Mouse (Mus musculus) macrophage (primary cell): ENCODE measurements around the gene Prkaa2. TPM values are rescaled to one million over a fixed set of nuclear protein-coding genes. Genes with fewer than 3 reads are reported as not detected.

Experiments used
- H3K27ac ChIP-seq: fragments of 350-480 bp; formaldehyde crosslinking; 2 replicates; pipeline ENCODE4 v1.9.0; 2021
- H3K36me3 ChIP-seq: fragments of 350-480 bp; formaldehyde crosslinking; 2 replicates; pipeline ENCODE4 v1.9.0; 2021; ENCODE audit errors: inconsistent target
- H3K4me3 ChIP-seq: fragments of 350-480 bp; formaldehyde crosslinking; 2 replicates; pipeline ENCODE4 v1.9.0; 2021; ENCODE audit errors: inconsistent target
- H3K79me2 ChIP-seq: fragments of 350-480 bp; formaldehyde crosslinking; 2 replicates; pipeline ENCODE4 v1.9.0; 2021; ENCODE audit errors: inconsistent target
- WGBS: methylation state at CpG from one replicate; pipeline ENCODE4 v1.1.7; 2026; ENCODE audit warnings: inconsistent platforms; ENCODE audit not compliant: missing documents; 5-methylcytosine and 5-hydroxymethylcytosine counted together
- polyA plus RNA-seq: library from polyadenylated mRNA; stranded (reverse); fragments of 250-400 nt; gene quantifications from 3 replicates; pipeline ENCODE4 v1.2.4, GENCODE M21; 2018; ENCODE audit warnings: inconsistent platforms

Gene Prkaa2
- polyA plus RNA-seq, 1 experiment from 2014 or later: 0.13 TPM

DNA sequence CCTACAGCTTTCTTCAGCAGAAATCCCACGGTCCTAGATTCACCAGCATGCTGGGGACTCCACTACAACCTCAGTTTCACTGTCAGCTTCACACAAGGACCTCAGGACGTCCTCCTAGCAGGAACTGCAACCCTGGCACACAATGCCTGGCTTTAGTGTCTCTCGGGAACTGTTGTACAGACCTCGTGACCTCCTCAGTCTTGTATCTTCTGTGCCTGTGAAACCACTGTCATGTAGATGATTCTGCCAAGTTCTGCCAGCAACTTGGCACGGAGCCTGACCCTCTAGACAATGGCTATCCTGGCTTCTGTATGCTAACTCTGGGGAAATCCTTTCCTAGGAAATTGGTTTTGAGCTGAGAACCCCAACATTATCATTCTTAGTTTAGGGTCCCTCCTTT, 14.4 kb downstream of the Prkaa2 start:
- H3K4me3 ChIP-seq: no peak overlapping the region
- no peak overlapping the region for H3K27ac ChIP-seq
- no peaks in the 10 kb centered on the region for H3K79me2 ChIP-seq
- H3K36me3 ChIP-seq: no peaks in the 10 kb centered on the region
- WGBS: 63% methylated on average over 5 of the region's 5 CpGs

DNA sequence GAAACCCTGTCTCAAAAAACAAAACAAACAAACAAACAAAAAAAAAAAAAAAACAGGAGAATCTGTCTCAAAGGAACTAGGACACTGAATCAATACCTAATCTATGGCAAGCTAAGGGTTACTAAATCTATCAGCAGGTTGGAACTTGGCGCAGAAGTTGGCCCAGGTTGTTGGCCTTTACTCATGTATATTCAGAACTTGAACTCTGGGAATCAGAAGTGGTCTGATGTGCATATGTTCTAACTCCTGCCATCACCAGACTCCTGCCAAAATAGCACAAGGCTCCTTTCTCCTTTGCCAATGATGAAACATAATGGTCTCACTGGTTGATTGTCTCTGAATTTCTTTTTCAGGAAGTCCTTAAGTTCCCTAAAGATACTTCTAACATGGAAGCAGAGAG, 15.7 kb downstream of the Prkaa2 start:
- H3K27ac ChIP-seq: no peak overlapping the region
- WGBS: 81% methylated on average over 1 of the region's 1 CpGs
- no peak overlapping the region for H3K4me3 ChIP-seq
- no peaks in the 10 kb centered on the region for H3K79me2 ChIP-seq
- no peaks in the 10 kb centered on the region for H3K36me3 ChIP-seq

DNA sequence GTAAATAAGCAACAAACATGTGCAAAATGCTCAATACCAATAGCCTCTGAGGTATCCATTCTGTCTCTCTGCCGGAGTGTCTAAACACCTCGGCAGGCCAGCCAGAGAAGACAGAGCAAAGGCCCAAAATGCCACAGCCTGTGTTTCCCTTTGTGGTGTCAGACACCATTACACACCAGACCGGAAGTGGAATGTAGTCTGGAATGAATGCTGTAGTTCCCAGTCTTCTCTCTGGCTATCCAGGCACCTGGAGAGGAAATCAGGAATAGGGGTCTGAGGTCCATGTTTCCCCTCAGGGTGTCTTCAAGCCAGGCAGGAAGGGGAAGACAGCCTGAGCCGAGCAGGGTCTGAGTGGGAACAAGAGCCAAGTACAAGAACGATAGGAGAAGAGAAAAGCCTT, 19.3 kb downstream of the Prkaa2 start:
- H3K4me3 ChIP-seq: no peak overlapping the region
- H3K79me2 ChIP-seq: no peaks in the 10 kb centered on the region
- 91% methylated on average over 5 of the region's 5 CpGs for WGBS
- no peaks in the 10 kb centered on the region for H3K36me3 ChIP-seq
- no peak overlapping the region for H3K27ac ChIP-seq

- no peak overlapping the region for H3K4me3 ChIP-seq
- H3K27ac ChIP-seq: no peak overlapping the region
- no peaks in the 10 kb centered on the region for H3K36me3 ChIP-seq
- WGBS: 93% methylated on average over 7 of the region's 7 CpGs
- H3K79me2 ChIP-seq: no peaks in the 10 kb centered on the region
Measured at GRCm38 (mm10) chr4:105089386-105089785, 20.3 kb downstream of the Prkaa2 start.

DNA sequence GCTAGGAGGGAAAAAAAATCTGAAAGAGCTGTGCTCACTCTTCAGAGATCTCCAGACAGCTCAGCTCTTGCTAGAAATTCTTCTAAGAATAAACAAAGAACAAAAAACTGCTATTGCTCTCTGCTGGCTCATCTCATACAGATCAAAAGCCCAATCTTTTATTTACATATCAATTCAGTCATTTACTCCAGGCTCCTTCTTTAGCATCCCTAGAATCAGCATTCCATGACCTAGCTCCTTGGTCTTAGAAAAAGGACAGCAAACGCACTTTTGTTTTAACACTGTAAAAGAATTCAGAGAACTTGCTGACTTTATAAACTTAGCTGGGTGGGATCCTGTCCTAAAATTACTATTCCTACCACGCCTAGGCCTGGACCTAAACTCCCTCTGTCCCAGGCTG, 21.0 kb downstream of the Prkaa2 start:
- no peaks in the 10 kb centered on the region for H3K79me2 ChIP-seq
- H3K36me3 ChIP-seq: no peaks in the 10 kb centered on the region
- no peak overlapping the region for H3K27ac ChIP-seq
- no peak overlapping the region for H3K4me3 ChIP-seq
- 92% methylated on average over 2 of the region's 2 CpGs for WGBS

- WGBS: 90% methylated on average over 6 of the region's 6 CpGs
- H3K36me3 ChIP-seq: no peaks in the 10 kb centered on the region
- no peak overlapping the region for H3K27ac ChIP-seq
- no peak overlapping the region for H3K4me3 ChIP-seq
- no peaks in the 10 kb centered on the region for H3K79me2 ChIP-seq
Measured at GRCm38 (mm10) chr4:105076152-105076551, 33.5 kb downstream of the Prkaa2 start.

DNA sequence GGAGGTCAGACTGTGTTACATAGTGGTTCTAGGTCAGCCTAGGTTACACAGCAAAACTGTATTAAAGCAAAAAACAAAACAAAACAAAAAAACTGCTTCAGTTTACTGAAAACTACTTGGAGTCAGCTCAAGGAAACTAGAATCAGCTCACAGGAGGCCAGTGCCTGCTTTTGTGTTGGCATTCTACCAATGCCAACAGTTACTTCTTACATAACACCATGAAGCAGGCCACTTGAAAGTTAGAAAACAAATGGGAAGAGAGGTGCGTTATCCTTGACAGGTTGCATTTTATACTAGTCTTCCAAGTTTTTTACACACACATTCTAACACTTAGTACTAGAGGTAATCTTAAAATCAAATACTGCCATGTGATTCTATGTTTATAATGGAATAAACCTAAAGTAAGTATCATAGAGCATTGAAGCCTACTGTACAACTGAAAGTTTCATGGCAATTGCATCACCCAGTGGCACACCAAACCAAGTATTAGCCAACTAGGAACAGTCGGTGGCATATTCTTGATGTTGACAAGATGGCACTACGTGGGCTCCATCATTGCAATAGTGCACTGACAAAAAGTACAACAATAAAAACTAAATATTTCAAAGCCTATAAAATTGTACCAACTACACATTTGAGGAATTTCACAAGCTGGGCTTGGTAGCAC, 37.8 kb downstream of the Prkaa2 start:
- H3K36me3 ChIP-seq: no peaks in the 10 kb centered on the region
- H3K4me3 ChIP-seq: no peak overlapping the region
- WGBS: 40% methylated on average over 3 of the region's 3 CpGs

GRCm38 (mm10) chr4:105070982-105071381, 38.7 kb downstream of the Prkaa2 start:
- WGBS: 10% methylated on average over 3 of the region's 3 CpGs

More for the DNA sequence above, 37.8 kb downstream of the Prkaa2 start:
- Histone ChIP-seq H3K79me2 (no peaks in the 10 kb centered on the region), H3K27ac (no peak overlapping the region)

GRCm38 (mm10) chr4:105051291-105051690, 58.4 kb downstream of the Prkaa2 start:
- no peak overlapping the region for H3K27ac ChIP-seq
- no peaks in the 10 kb centered on the region for H3K79me2 ChIP-seq
- no peaks in the 10 kb centered on the region for H3K36me3 ChIP-seq
- 97% methylated on average over 5 of the region's 5 CpGs for WGBS
- H3K4me3 ChIP-seq: no peak overlapping the region

More at GRCm38 (mm10) chr4:105070982-105071381, 38.7 kb downstream of the Prkaa2 start:
- no peak overlapping the region for H3K4me3 ChIP-seq
- no peak overlapping the region for H3K27ac ChIP-seq
- no peaks in the 10 kb centered on the region for H3K79me2 ChIP-seq
- H3K36me3 ChIP-seq: no peaks in the 10 kb centered on the region

DNA sequence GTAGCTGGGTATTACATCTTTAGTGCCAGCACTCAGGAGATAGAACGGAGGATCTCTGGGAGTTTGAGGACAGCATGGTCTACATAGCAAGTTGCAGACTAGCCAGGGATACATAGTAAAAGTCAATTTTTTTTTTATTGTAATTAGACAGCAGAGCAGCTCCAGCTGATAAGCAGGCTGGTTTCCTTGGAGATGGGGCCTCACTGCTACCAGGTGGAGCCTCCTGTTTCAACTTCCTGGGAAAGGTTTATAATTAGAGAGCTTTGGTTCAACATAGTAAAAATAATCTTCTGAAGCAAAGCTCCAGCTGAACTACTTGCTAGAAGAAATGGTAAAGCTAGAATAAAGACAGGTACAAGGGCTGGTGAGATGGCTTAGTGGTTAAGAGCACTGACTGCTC, 59.6 kb downstream of the Prkaa2 start:
- Histone ChIP-seq H3K79me2 (no peaks in the 10 kb centered on the region), H3K27ac (no peak overlapping the region), H3K36me3 (no peaks in the 10 kb centered on the region), H3K4me3 (no peak overlapping the region)
- 94% methylated on average over 1 of the region's 1 CpGs for WGBS

- Histone ChIP-seq H3K36me3 (no peaks in the 10 kb centered on the region), H3K27ac (no peak overlapping the region), H3K4me3 (no peak overlapping the region), H3K79me2 (no peaks in the 10 kb centered on the region)
Measured at GRCm38 (mm10) chr4:105034259-105034658, 75.4 kb downstream of the Prkaa2 start.

- 79% methylated on average over 7 of the region's 7 CpGs for WGBS
- H3K27ac ChIP-seq: no peak overlapping the region
Measured at GRCm38 (mm10) chr4:105033153-105033552, 76.5 kb downstream of the Prkaa2 start.

DNA sequence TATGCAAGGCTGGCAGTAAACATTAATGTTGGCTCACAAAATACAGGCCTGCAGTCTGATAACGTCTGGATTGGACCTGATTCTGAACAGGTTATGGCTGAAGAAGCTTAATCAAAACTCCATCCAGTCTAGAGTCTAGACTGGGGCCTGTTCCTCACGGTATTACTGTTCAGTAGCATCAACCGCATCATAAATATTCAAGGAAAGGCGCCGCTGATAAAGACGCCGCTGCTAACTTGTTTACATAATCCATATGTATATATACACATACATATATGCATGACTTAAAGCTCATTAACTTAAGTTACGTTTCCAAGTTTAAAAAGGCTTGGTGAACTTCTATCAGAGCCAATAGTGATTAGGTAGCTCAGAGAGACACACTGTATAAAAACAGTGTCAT, 78.6 kb downstream of the Prkaa2 start:
- Histone ChIP-seq H3K4me3 (no peak overlapping the region), H3K79me2 (no peaks in the 10 kb centered on the region), H3K27ac (no peak overlapping the region), H3K36me3 (no peaks in the 10 kb centered on the region)
- WGBS: 96% methylated on average over 8 of the region's 8 CpGs

More at GRCm38 (mm10) chr4:105033153-105033552, 76.5 kb downstream of the Prkaa2 start:
- Histone ChIP-seq H3K4me3 (no peak overlapping the region), H3K36me3 (no peaks in the 10 kb centered on the region), H3K79me2 (no peaks in the 10 kb centered on the region)

DNA sequence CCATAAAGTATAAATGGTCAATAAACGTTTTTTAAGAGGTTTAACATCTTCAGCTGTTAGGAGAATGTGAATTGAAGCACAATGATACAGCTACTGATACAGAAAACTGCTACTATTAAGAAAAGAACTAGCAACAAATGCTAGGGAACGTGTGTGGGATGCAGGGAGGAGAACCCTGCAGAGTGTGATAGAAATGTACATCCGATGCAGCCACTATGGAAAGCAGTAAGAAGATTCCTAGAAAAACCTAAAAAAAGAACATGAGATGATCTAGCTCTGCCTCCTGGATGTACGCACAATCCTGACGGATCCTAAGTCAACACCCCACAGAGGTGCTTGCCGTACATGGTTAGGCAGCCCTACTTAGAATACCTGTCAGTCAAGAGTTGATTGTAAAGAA, 82.4 kb downstream of the Prkaa2 start:
- no peaks in the 10 kb centered on the region for H3K36me3 ChIP-seq
- H3K27ac ChIP-seq: no peak overlapping the region
- no peak overlapping the region for H3K4me3 ChIP-seq
- WGBS: 95% methylated on average over 6 of the region's 6 CpGs
- no peaks in the 10 kb centered on the region for H3K79me2 ChIP-seq

GRCm38 (mm10) chr4:105016006-105016613, 93.6 kb downstream of the Prkaa2 start:
- Histone ChIP-seq H3K36me3 (no peaks in the 10 kb centered on the region), H3K4me3 (no peak overlapping the region), H3K27ac (no peak overlapping the region), H3K79me2 (no peaks in the 10 kb centered on the region)
- 87% methylated on average over 4 of the region's 4 CpGs for WGBS

- Histone ChIP-seq H3K79me2 (no peaks in the 10 kb centered on the region), H3K36me3 (no peaks in the 10 kb centered on the region), H3K4me3 (no peak overlapping the region), H3K27ac (no peak overlapping the region)
- 93% methylated on average over 6 of the region's 6 CpGs for WGBS
Measured at GRCm38 (mm10) chr4:105015496-105015895, 94.2 kb downstream of the Prkaa2 start.
